Mouse (Mus musculus) ES-E14 (cell line): ENCODE data around the gene Serpinb9. TPM values are rescaled to one million over a fixed set of nuclear protein-coding genes. Genes with fewer than 3 reads are reported as not detected.
A peak's percentile ranks its signal among the peaks of the same experiment; 100 is the strongest.

Experiments
- DNase-seq: peaks from one replicate; pipeline ENCODE4 v3.0.0-alpha.2; 2013; ENCODE audit warnings: low read depth, low spot score
- H3K27ac ChIP-seq: 2 replicates; pipeline ENCODE4 v1.5.1; 2012; ENCODE audit warnings: low read depth, mild to moderate bottlenecking, low read length, moderate library complexity, mixed read lengths; ENCODE audit not compliant: poor library complexity, insufficient read depth, severe bottlenecking
- H3K36me3 ChIP-seq: 2 replicates; pipeline ENCODE4 v1.6.1; 2012; ENCODE audit warnings: mild to moderate bottlenecking, low read length, moderate library complexity, mixed read lengths; ENCODE audit not compliant: control insufficient read depth, poor library complexity, insufficient read depth, severe bottlenecking
- H3K4me1 ChIP-seq, 2 experiments: fragments of 150-350 bp in 1 of 2; sonication (generic) in 1 of 2; 2 replicates each; pipeline ENCODE4 v1.6.1; 2012; ENCODE audit warnings: low read length in 2 of 2, mild to moderate bottlenecking in 1 of 2, mixed read lengths in 1 of 2; ENCODE audit not compliant: control insufficient read depth in 2 of 2, insufficient read depth in 2 of 2, poor library complexity in 1 of 2
- H3K4me3 ChIP-seq, 2 experiments: fragments of 150-350 bp in 1 of 2; sonication (generic) in 1 of 2; 2 replicates each; pipeline ENCODE4 v1.5.1; 2012; ENCODE audit warnings: low read length in 2 of 2, low read depth in 1 of 2, mild to moderate bottlenecking in 1 of 2, mixed read lengths in 1 of 2; ENCODE audit not compliant: insufficient read depth in 1 of 2, poor library complexity in 1 of 2, severe bottlenecking in 1 of 2
- H3K9ac ChIP-seq: 2 replicates; pipeline ENCODE4 v1.6.1; 2012; ENCODE audit warnings: low read depth, mild to moderate bottlenecking, low read length, mixed read lengths; ENCODE audit not compliant: poor library complexity, insufficient read depth, severe bottlenecking
- H3K9me3 ChIP-seq: fragments of 150-350 bp; sonication (generic); 2 replicates; pipeline ENCODE4 v1.6.1; 2012; ENCODE audit warnings: low read depth, mild to moderate bottlenecking, low read length; ENCODE audit not compliant: control insufficient read depth, insufficient read depth
- CHD2 ChIP-seq: IDR thresholded peaks from 2 replicates; pipeline ENCODE4 v1.6.1; 2014; ENCODE audit warnings: mild to moderate bottlenecking, low read depth, low read length, inconsistent platforms
- HCFC1 ChIP-seq: IDR thresholded peaks from 2 replicates; pipeline ENCODE4 v1.6.1; 2012; ENCODE audit warnings: low read length, inconsistent platforms, borderline replicate concordance; ENCODE audit not compliant: insufficient read depth
- MAFK ChIP-seq: IDR thresholded peaks from 2 replicates; pipeline ENCODE4 v1.6.1; 2014; ENCODE audit warnings: mild to moderate bottlenecking, low read depth, low read length, inconsistent platforms; ENCODE audit not compliant: insufficient read depth
- ZC3H11A ChIP-seq: IDR thresholded peaks from 2 replicates; pipeline ENCODE4 v1.6.1; 2012; ENCODE audit warnings: low read depth, mild to moderate bottlenecking, inconsistent platforms, low read length, borderline replicate concordance
- ZNF384 ChIP-seq: IDR thresholded peaks from 2 replicates; pipeline ENCODE4 v1.6.1; 2012; ENCODE audit warnings: low read depth, low read length, inconsistent platforms
- in situ Hi-C, 2 experiments: fragments of 600-800 bp; cut with MboI; formaldehyde crosslinking; loops; one replicate each; pipeline ENCODE4 v1.15.1; 2025; ENCODE audit warnings: low sequenced_read_pairs in 2 of 2, inconsistent platforms in 1 of 2; ENCODE audit not compliant: unreplicated experiment in 2 of 2
- total RNA-seq: library from RNA; depleted of rRNA; stranded (reverse); fragments of 300-350 nt; gene quantifications from 2 replicates; pipeline ENCODE4 v1.2.3, GENCODE M21; 2012

Gene Serpinb9
- total RNA-seq, 1 experiment, result 3.4 TPM

GRCm38 (mm10) chr13:32964989-32965811 lies 37.9 kb upstream of the Serpinb9 start, which contains the start of gene Serpinb6b:
Serpinb6b (plus strand) TSS chr13:32965209.
- DNase-seq, result peak; percentile 13
- no peak within 1 kb of the TSS for H3K27ac ChIP-seq
- peak within 1 kb of the TSS in 1 of 2 experiments; percentile 47; a peak in 1 of 4 replicates for H3K4me3 ChIP-seq
- TF ChIP-seq MAFK (no peak), ZNF384 (no peak), ZC3H11A (no peak), CHD2 (no peak), HCFC1 (no peak)
- H3K9ac ChIP-seq, result no peak within 1 kb of the TSS
- no peaks in the 10 kb centered on the region for H3K36me3 ChIP-seq
- in situ Hi-C loops, result no loop called here
- no peaks in the 10 kb centered on the region for H3K4me1 ChIP-seq
- H3K9me3 ChIP-seq, result no peaks in the 10 kb centered on the region

DNA sequence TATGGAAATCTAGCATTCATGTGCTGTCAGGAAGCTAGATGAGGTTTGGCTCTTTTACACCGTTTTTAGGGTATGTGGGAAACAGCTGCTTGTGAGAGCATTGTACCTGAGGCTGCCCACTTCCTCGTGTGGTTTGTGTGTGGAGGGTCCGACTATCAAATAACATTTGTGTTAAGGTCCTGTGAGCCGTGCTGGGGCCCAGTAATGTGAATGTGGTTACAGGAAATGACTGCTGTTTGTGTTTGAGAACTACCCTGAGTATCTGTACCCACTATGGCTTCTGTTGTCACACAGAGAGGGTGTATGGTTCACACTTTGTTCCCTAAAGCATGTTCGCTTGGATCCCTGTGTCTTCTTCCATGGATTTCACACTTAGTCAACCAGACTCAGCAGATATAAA lies 36.9 kb upstream of the Serpinb9 start:
- no peak for TF ChIP-seq ZNF384
- no peak for TF ChIP-seq ZC3H11A
- no peak for TF ChIP-seq CHD2
- TF ChIP-seq MAFK, result no peak
- TF ChIP-seq HCFC1, result no peak
- Histone ChIP-seq H3K27ac (no peak overlapping the region), H3K9ac (no peak overlapping the region), H3K36me3 (no peaks in the 10 kb centered on the region), H3K4me1 (no peaks in the 10 kb centered on the region), H3K4me3 (no peak overlapping the region), H3K9me3 (no peaks in the 10 kb centered on the region)
- in situ Hi-C loops, result no loop called here
- DNase-seq, result no peak

DNA sequence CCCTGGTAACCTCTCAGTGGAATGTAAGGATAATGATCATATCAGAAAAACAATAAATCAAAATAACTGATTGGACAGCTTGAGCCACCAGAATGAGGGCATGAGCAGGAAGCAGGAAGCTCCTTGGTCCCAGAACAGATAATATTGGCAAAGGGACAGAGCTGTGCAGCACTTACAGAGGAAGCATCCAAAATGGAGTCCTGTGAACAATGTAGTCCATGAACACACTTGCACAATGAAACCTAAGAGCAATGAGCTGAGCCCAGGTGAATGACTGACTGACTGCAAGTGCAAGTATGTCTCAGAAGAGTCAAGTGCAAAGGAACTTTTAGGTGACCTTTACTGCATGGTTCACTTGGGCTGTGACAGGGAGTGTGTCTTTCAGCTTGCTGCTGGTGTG lies 35.8 kb upstream of the Serpinb9 start:
- no peaks in the 10 kb centered on the region for H3K9me3 ChIP-seq
- no peak overlapping the region for H3K27ac ChIP-seq
- in situ Hi-C loops, result no loop called here
- no peak overlapping the region for H3K9ac ChIP-seq
- no peaks in the 10 kb centered on the region for H3K4me1 ChIP-seq
- DNase-seq, result no peak
- H3K36me3 ChIP-seq, result no peaks in the 10 kb centered on the region
- TF ChIP-seq CHD2 (no peak), ZNF384 (no peak), ZC3H11A (no peak), MAFK (no peak), HCFC1 (no peak)
- no peak overlapping the region for H3K4me3 ChIP-seq

DNA sequence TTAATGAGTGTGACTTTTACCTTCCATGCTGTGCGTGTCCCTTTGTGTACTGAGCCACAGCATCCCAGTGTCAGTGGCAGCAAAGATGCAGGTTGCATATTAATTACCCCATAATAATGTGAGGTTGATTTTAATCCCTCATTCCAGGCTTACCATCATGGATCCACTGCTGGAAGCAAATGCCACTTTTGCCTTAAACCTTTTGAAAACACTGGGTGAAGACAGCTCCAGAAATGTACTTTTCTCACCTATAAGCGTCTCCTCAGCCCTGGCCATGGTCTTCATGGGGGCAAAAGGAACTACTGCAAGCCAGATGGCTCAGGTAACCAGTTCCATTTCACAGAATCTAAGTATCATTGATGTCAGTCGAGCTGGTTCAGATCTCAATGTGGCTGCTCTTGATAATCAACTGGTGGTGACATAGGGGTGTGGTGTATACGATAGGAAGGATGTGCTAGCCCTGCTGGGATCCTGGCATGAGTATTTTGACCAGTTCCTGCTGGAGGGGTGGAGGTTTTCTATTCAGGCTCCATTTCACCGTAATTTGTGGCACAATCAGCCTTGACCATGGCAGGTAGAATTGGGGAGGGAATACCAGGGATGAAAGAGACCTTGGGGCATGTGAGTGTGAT lies 34.6 kb upstream of the Serpinb9 start:
- Histone ChIP-seq H3K4me1 (no peaks in the 10 kb centered on the region), H3K27ac (no peak overlapping the region), H3K36me3 (no peaks in the 10 kb centered on the region), H3K4me3 (no peak overlapping the region), H3K9ac (no peak overlapping the region), H3K9me3 (no peaks in the 10 kb centered on the region)
- DNase-seq, result no peak
- TF ChIP-seq MAFK (no peak), ZNF384 (no peak), ZC3H11A (no peak), CHD2 (no peak), HCFC1 (no peak)
- in situ Hi-C loops, result no loop called here
